Mouse (Mus musculus): ENCODE data around the gene Ugt1a7c.

DNA sequence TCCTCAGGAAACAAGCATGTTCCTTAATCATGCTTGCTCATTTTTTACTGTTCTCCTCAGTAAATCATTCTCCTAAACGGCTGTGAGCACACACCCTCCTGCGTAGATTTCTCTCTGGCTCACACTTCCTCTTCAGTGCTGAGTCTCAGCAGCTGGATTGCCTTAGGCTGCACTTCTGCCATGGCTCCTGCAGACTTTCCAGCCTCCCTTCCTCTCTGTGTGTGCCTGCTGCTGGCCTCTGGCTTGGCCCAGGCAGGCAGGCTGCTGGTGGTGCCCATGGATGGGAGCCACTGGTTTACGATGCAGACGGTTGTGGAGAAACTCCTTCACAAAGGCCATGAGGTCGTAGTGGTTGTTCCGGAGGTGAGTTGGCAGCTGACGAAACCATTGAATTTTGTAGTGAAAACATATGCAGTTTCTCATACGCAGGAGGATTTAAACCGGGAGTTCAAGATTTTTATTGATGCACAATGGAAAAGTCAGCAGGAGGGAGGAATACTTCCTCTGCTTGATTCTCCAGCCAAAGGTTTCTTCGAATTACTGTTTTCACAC is at the start of gene Ugt1a7c:
- no peak for TF ChIP-seq CTCF (IDR thresholded peaks at IDR 0.05; ENCODE audit: insufficient read depth, low read depth, low read length)
- no peak for TF ChIP-seq POLR2A (IDR thresholded peaks at IDR 0.05; ENCODE audit: insufficient read depth, low read depth, low read length)
